Mouse (Mus musculus): ENCODE measurements around the gene Rbm39. TPM values are rescaled to one million over a fixed set of nuclear protein-coding genes. Genes with fewer than 3 reads are reported as not detected.
"Not testable (repeated sequence)": the region's sequence is repeated elsewhere in the genome, so short reads cannot be mapped to it uniquely, and the experiment has no call there.

The Rbm39 gene
- polyA plus RNA-seq, 1 experiment from 2014 or later, result 611 TPM

DNA sequence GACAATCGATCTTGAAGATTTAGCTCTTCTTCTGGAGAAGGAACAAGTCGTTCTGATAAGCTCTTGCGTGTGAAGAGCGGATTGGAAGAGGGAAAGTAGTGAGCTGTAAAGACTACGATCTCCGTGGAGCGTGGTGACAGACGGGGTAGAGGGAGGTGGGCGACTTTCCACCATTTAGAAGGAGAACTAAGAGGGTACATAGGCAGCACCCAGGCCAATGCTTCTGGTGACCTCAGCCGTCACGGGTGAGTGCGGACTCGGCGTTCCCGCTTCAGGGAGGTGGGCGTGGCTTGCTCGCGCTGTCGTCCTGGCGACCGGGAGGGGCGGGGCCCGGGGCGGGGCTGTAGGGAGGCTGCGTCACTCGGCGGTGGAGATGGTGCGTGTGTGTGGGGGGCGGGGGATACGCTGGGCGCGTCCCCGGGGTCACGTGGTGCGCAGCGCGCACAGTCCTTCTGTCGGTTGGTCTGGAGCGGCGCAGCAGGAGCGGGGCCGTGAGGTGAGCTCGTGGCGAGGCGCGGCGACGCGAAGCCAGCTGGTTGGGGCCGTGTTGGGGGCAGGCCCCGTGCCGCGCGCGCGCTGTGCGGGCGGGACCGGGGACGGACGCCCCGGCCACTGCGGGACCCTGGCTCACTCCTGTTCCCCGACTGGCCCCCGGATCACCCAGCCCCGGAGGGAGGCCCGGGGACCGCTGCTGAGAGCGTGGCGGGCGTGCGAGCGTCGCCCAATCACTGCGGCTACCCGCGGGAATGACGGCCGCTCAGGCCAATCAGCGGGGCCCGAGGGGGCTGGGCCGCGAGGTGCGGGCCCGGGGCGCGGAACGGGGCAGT, 16.5 kb upstream of the Rbm39 start, which contains the start of gene Phf20:
Gene Phf20, plus strand, starts transcription at position 165 of the 827 bp plus-strand sequence.
- no peaks in the 10 kb centered on the region for H3K27me3 ChIP-seq
- peak within 1 kb of the TSS; percentile 90 for H3K9ac ChIP-seq (replicated peaks)
- peaks cover 33% of the 10 kb centered on the region for H3K4me1 ChIP-seq (replicated peaks)
- peak within 1 kb of the TSS; percentile 98 for H3K27ac ChIP-seq
- H3K4me3 ChIP-seq (replicated peaks), result peak within 1 kb of the TSS; percentile 69
- peak within 1 kb of the TSS; percentile 73 for H3K4me2 ChIP-seq (replicated peaks)
- H3K9me3 ChIP-seq, result no peaks in the 10 kb centered on the region
- peaks cover 11% of the 10 kb centered on the region for H3K36me3 ChIP-seq
- ATAC-seq, result peak; percentile 97
- WGBS, result under 1% methylated on average over 46 of the region's 88 CpGs

DNA sequence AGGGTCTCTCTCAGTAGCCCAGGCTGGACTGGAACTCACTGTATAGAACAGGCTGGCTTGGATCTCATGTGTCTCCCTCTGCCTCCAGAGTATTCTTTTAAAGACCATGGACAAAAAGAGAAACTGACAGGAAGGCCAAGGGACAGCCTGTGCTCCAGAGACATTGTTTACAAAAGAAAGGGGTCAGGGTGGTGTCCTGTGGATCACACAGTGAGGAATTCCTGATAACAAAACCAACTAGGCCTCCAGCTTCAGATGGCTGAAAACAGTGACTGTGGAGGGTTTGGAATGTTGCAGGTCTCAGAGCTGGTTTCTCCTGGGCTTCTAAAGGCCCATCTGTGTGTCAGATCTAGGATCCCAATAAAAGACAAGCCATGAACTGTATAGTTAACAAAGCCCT, 14.5 kb upstream of the Rbm39 start:
- Histone ChIP-seq H3K27me3 (no peaks in the 10 kb centered on the region), H3K27ac (no peak overlapping the region), H3K9ac (replicated peaks) (no peak overlapping the region), H3K4me1 (replicated peaks) (peaks cover 27% of the 10 kb centered on the region), H3K36me3 (no peaks in the 10 kb centered on the region), H3K4me3 (replicated peaks) (no peak overlapping the region), H3K9me3 (no peaks in the 10 kb centered on the region), H3K4me2 (replicated peaks) (no peak overlapping the region)
- ATAC-seq, result no peak

DNA sequence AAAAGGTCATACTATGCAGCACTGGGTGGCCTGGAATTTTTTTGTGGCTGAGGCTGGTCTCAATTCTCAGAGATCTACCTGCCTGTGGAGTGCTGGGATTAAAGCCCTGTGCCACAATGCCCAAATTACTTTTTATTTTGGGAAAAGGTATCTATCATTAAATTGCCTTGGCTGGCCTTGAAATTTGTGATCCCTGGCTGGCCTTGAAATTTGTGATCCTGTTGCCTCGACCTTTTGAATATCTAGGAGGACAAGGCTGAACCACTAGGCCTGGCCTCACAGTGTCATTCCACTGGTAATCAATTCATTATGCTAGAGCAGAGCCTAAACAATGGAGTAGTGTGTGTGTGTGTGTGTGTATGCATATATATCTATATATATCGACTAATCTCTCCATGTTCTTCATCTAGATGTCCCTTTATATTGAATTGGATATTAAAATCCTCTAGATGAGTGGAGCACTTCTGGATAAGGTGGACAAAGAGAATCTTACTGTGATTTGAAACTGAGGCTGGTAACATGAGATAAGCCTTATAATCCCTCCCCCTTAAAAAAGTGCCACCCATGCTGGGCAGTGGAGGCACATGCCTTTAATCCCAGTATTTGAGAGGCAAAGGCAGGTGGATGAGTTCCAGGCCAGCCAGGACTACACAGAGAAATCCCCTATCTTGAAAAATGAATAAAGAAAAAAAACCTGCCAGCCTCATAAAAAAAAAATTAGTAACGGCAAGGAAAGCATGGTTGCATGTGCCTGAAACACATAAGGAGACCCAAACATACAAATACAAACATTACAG, 13.2 kb upstream of the Rbm39 start:
- Histone ChIP-seq H3K4me3 (replicated peaks) (no peak overlapping the region), H3K4me1 (replicated peaks) (peaks cover 14% of the 10 kb centered on the region), H3K27ac (no peak overlapping the region), H3K4me2 (replicated peaks) (no peak overlapping the region), H3K9ac (replicated peaks) (no peak overlapping the region), H3K9me3 (no peaks in the 10 kb centered on the region), H3K36me3 (no peaks in the 10 kb centered on the region), H3K27me3 (no peaks in the 10 kb centered on the region)
- WGBS, result 81% methylated on average over 3 of the region's 3 CpGs
- no peak for ATAC-seq

DNA sequence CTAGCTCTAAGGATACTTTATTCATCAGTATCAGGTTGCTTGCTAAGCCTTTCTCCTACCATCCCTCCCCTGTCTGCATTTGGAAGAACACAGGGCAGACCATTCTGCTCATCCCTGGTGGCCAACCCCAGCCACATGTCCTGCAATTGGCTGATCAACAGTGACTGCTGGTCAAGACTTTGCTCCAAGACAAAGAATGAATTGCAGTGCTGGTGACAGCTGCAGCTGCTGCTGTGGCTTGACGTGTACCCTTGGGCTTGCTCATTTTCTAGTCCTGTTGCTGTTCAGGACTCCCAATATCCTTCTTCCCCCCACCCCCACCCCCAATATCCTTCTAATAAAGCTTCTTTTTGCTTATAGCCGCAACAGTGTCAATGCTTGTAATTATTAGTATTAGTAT, 12.0 kb upstream of the Rbm39 start:
- H3K9me3 ChIP-seq, result no peaks in the 10 kb centered on the region
- peaks cover 4% of the 10 kb centered on the region; the same call in 1 of the 2 replicates for H3K4me1 ChIP-seq (replicated peaks)
- ATAC-seq, result no peak
- no peak overlapping the region for H3K9ac ChIP-seq (replicated peaks)
- H3K27ac ChIP-seq, result no peak overlapping the region
- no peaks in the 10 kb centered on the region for H3K27me3 ChIP-seq
- WGBS, result 80% methylated on average over 2 of the region's 2 CpGs
- H3K4me3 ChIP-seq (replicated peaks), result no peak overlapping the region
- no peaks in the 10 kb centered on the region for H3K36me3 ChIP-seq
- no peak overlapping the region for H3K4me2 ChIP-seq (replicated peaks)

DNA sequence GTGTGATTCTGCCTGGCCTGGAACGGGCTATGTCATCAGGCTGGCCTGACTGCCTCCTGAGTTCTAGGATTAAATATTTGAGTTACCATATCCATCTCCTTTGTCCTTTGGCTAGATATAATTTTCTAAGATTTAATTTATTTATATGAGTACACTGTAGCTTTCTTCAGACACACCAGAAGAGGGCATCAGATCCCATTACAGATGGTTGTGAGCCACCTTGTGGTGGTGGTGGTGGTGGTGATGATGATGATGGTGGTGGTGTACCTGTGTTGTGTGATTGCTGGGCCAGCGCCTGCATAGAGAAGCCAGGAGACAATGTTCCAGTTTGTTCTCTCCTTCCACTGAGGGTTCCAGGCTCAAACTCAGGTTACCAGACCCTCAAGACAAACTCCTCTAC, 11.5 kb upstream of the Rbm39 start:
- H3K36me3 ChIP-seq, result no peaks in the 10 kb centered on the region
- 95% methylated on average over 2 of the region's 2 CpGs for WGBS
- H3K4me2 ChIP-seq (replicated peaks), result no peak overlapping the region
- no peak overlapping the region for H3K27ac ChIP-seq
- H3K9ac ChIP-seq (replicated peaks), result no peak overlapping the region
- no peaks in the 10 kb centered on the region for H3K27me3 ChIP-seq
- H3K4me3 ChIP-seq (replicated peaks), result no peak overlapping the region
- H3K4me1 ChIP-seq (replicated peaks), result peaks cover 4% of the 10 kb centered on the region; the same call in 1 of the 2 replicates
- no peaks in the 10 kb centered on the region for H3K9me3 ChIP-seq
- ATAC-seq, result no peak

DNA sequence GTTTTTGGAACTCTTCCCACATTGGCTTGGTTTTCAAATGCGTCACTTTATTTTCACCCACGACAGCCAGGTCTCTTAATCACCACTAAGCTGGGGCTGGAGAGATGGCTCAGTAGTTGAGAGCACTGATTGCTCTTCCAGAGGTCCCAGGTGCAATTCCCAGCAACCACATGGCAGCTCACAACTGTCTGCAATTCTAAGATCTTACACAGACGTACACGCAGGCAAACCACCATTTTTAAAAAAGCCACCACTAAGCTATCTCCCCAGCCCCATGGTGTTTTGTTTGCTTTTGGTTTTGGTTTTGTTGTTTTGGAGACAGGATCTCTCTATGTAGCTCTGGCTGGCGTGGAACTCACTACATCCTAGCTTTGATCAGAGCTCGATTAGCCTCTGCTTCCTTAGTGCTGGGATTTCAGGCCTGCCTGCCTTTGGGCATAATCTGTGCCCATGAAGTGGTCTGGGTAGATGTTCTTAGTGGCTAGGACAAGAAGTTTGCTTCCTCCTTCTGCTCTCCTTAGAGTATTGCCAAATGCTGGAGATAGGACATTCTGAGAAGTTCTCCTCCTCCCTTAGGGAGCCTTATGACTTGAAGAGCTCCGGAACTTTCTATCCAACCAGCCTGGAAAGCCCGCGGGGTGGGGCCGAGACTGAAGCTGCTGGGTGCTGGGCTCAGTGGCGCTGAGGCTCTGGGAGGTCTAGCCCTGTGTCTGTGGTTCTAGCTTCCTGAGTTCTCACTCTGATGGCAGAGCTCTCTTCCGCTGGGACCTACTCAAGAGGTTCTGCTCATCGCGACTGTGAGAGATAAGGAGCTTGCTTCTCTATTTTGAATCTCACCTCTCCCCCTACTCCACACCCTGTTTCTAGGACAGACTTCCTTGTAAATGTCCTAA, 10.2 kb upstream of the Rbm39 start:
- Histone ChIP-seq H3K4me2 (replicated peaks) (no peak overlapping the region), H3K4me3 (replicated peaks) (no peak overlapping the region), H3K9ac (replicated peaks) (no peak overlapping the region), H3K36me3 (no peaks in the 10 kb centered on the region), H3K27ac (no peak overlapping the region), H3K4me1 (replicated peaks) (no peaks in the 10 kb centered on the region), H3K27me3 (no peaks in the 10 kb centered on the region), H3K9me3 (no peaks in the 10 kb centered on the region)
- 89% methylated on average over 14 of the region's 14 CpGs for WGBS
- no peak for ATAC-seq

DNA sequence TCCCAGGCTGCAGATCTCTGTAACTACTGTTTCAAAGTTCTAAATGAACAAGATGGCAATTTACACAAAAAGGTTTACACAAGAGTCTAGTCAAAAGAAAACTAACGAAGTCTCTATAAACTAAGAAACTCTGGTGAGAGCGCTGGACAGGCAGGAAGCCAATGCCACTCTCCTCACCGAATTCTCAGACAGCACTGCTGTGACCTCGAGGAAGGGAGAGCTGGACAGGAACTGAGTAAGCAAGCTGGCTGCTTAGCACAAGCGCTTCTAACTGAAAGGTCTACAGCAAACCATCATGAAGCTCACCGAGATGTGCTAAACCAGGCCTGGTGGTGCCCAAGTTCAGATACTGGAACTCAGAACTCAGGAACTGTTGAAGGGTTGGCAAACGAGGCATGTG, 9.2 kb upstream of the Rbm39 start:
- 91% methylated on average over 7 of the region's 7 CpGs for WGBS
- not testable (repeated sequence) for H3K4me1 ChIP-seq (replicated peaks); ATAC-seq; H3K27me3 ChIP-seq; H3K9me3 ChIP-seq; H3K4me2 ChIP-seq (replicated peaks); H3K9ac ChIP-seq (replicated peaks); H3K4me3 ChIP-seq (replicated peaks); H3K27ac ChIP-seq; H3K36me3 ChIP-seq

DNA sequence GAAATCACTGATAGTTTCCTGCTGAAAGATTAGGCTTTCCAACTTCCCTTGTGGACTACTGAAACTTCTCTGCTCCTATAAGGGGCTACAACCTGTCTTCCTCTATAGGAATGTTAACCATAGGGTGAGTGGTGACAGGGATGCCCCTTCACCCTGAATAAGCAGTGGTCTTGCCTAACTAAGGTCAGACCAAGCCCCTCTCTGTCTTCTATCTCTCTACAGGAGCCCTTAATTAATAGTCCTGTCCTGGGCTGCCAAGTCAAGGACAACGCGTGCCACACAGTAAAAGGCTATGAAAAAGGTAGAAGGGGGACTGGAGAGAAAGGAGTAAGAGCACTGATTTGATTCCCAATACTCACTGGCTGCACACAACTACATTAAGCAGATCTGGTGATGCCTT, 1.6 kb upstream of the Rbm39 start:
- H3K9me3 ChIP-seq, result no peaks in the 10 kb centered on the region
- peaks cover 14% of the 10 kb centered on the region for H3K36me3 ChIP-seq
- H3K27ac ChIP-seq, result no peak overlapping the region; the same call in 1 of the 2 replicates
- H3K9ac ChIP-seq (replicated peaks), result peak overlapping the region; percentile 65; the same call in 1 of the 2 replicates
- 0 out of 2 replicates have a peak overlapping the region, but pooled peaks have one; percentile 99 for H3K4me3 ChIP-seq (replicated peaks)
- H3K27me3 ChIP-seq, result no peaks in the 10 kb centered on the region
- no peak for ATAC-seq
- peaks cover 32% of the 10 kb centered on the region for H3K4me1 ChIP-seq (replicated peaks)
- WGBS, result 72% methylated on average over 2 of the region's 2 CpGs
- H3K4me2 ChIP-seq (replicated peaks), result peak overlapping the region; percentile 58

DNA sequence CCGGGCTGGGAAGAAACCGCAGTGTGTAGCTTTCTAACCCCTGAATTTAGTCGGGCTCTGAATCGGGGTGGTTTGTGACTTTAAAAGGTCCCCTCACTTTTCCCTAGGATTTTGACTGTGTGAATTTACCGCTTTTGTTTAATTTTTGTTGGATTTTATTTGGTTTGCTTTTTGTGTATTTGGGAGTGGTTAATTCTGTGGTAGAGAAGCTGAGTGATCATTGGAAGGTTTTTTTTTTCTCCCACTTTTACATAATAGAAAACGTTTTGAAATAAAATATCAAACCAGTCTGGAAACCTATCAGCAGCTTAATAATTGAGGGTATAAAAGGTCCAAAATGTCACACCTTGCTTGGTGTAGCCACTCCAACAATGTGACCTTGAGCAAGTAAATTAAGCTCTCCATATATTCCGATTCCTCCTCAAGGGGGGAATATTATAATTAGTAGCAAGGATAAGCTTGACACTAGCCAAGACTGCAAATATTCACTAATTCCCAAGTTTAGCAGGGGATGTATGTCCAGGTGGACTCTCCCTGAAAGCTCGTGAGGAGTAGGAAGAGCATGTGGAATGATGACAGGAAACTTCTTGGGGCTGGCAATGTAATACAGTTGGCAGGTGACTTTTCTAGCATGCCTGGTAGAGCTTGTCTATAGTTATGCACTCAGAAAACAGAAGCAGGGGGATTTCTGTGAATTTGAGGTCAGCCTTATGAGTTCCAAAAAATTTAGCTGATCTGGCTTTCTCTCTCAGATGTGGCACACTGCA, 969 bp upstream of the Rbm39 start:
- 15% methylated on average over 8 of the region's 8 CpGs for WGBS
- Histone ChIP-seq H3K4me1 (replicated peaks) (peaks cover 35% of the 10 kb centered on the region), H3K9me3 (no peaks in the 10 kb centered on the region), H3K4me3 (replicated peaks) (peak overlapping the region; percentile 99), H3K27me3 (no peaks in the 10 kb centered on the region), H3K4me2 (replicated peaks) (peak overlapping the region; percentile 58), H3K36me3 (peaks cover 14% of the 10 kb centered on the region), H3K9ac (replicated peaks) (peak overlapping the region; percentile 65), H3K27ac (peak overlapping the region; percentile 90)
- no peak for ATAC-seq

DNA sequence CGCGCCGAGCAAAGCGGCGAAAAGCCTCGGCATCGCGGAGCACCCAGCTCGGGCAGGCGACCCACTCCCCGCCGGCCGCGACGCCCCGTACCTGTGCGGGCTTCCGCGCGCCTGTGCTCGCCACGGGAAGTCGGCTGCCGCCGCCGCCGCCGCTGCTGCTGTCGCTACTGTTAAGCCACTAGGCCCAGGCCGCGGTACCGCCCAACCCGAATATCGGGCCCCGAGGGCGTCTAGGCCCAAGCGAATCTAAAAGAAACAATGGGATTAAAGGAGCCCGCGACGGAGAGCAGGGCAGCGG, 293 bp downstream of the Rbm39 start:
- H3K27ac ChIP-seq, result peak overlapping the region; percentile 98
- 0 out of 2 replicates have a peak, but pooled peaks have one; percentile 24 for ATAC-seq
- no peaks in the 10 kb centered on the region for H3K27me3 ChIP-seq
- 1% methylated on average over 29 of the region's 41 CpGs for WGBS
- no peaks in the 10 kb centered on the region for H3K9me3 ChIP-seq
- H3K4me2 ChIP-seq (replicated peaks), result peak overlapping the region; percentile 88; the same call in 1 of the 2 replicates
- H3K4me3 ChIP-seq (replicated peaks), result peak overlapping the region; percentile 99
- H3K4me1 ChIP-seq (replicated peaks), result peaks cover 42% of the 10 kb centered on the region
- peaks cover 18% of the 10 kb centered on the region for H3K36me3 ChIP-seq
- peak overlapping the region; percentile 100 for H3K9ac ChIP-seq (replicated peaks)

Measured in midbrain, embryonic 13.5 days (tissue).